ENCODE assay signal across 26 mouse cellular contexts in the genomic region with DNA sequence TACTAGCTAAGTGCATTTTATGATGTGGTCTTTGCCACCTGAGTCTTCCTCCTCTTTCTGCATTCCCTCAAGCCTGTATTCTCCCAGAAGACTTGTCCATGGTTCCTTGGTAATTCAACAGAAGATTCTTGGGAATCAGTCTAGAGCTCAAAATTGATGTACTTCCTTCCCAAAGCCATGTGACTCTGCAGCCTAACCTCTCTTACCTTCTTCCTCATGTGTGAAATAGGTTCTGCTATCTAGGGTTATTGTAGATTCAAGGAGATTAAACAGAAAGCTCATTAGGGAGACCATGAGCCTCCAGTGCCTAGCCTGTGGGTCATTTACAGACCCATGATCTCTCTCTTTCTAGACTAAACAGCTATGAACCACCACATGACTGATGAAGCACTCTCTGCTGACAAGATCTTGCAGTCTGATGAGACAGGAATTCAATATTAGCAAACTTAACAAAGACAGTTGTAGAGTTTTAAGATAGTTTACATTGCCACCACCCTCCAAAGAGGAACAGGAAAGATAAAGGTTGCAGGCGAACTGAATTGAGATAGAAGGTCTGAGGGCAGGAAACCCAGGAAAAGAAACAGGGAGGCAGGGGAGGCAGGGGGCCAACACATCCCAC. TPM values are rescaled to one million over a fixed set of nuclear protein-coding genes. Genes with fewer than 3 reads are reported as not detected.
"Had no signal": no experiment of that assay in that cellular context is flagged by ENCODE, and none has a peak within 500 bp of the region (broad histone marks: within the 10 kb centered on the region; RNA-seq: fewer than 3 reads in every experiment).

No protein-coding gene starts in this region.

- H3K9ac ChIP-seq: liver, embryonic 15.5 days; liver, postnatal 0 days; lung, embryonic 14.5 days; midbrain, embryonic 12.5 days; neural tube, embryonic 13.5 days; neural tube, embryonic 15.5 days; stomach, embryonic 15.5 days had no signal

- H3K4me3 ChIP-seq: liver, embryonic 15.5 days; midbrain, embryonic 12.5 days; myocyte; neural tube, embryonic 13.5 days; neural tube, embryonic 15.5 days; stomach, embryonic 15.5 days had no signal

- H3K4me2 ChIP-seq: liver, embryonic 15.5 days; lung, embryonic 14.5 days; midbrain, embryonic 12.5 days; neural tube, embryonic 13.5 days; neural tube, embryonic 15.5 days; stomach, embryonic 15.5 days had no signal

- H3K36me3 ChIP-seq: liver, embryonic 15.5 days; midbrain, embryonic 12.5 days; neural tube, embryonic 15.5 days; stomach, embryonic 15.5 days had no signal

- DNase-seq: liver, postnatal 0 days; lung, embryonic 14.5 days; lung, postnatal 10 days; lung, postnatal 4 days; midbrain, embryonic 14.5 days; retina, postnatal 1 day; right cerebral cortex, adult 18-20 months; right cerebral cortex, postnatal 25 days; thymus, adult 2 months; thymus, postnatal 25 days; thymus, postnatal 4 days had no signal

- H3K27ac ChIP-seq: liver, embryonic 15.5 days; midbrain, embryonic 12.5 days; neural tube, embryonic 13.5 days; neural tube, embryonic 15.5 days; stomach, embryonic 15.5 days; stomach, postnatal 0 days had no signal

- H3K27me3 ChIP-seq: liver, embryonic 15.5 days; midbrain, embryonic 12.5 days; neural tube, embryonic 13.5 days; neural tube, embryonic 15.5 days; stomach, embryonic 15.5 days had no signal

- ATAC-seq: liver, postnatal 0 days; midbrain, embryonic 16.5 days had no signal

- H3K9me3 ChIP-seq: liver, embryonic 15.5 days; midbrain, embryonic 12.5 days; neural tube, embryonic 13.5 days; neural tube, embryonic 15.5 days; stomach, embryonic 15.5 days had no signal

- H3K4me1 ChIP-seq: midbrain, embryonic 12.5 days; neural tube, embryonic 13.5 days; neural tube, embryonic 15.5 days; stomach, embryonic 15.5 days had no signal

RNA-seq across cellular contexts. Expression of a gene that starts 27.0 kb away (rescaled TPM):
- total RNA-seq: megakaryocyte, adult 5-6 weeks; megakaryocyte-erythroid progenitor cell, adult 5-6 weeks had no signal
- polyA plus RNA-seq: liver, embryonic 15.5 days; liver, postnatal 0 days; lung, embryonic 14.5 days; lung, embryonic 16.5 days; midbrain, embryonic 14.5 days; myocyte; neural tube, embryonic 11.5 days; neural tube, embryonic 15.5 days; spleen, adult 2 months; stomach, embryonic 15.5 days; stomach, postnatal 0 days; testis, adult 2 months; thymus, adult 2 months; urinary bladder, adult 2 months had no signal
